Mouse (Mus musculus) heart, embryonic 10.5 days (tissue): ENCODE data around the gene Zfp654. TPM values are rescaled to one million over a fixed set of nuclear protein-coding genes. Genes with fewer than 3 reads are reported as not detected.

Experiments used
- DNase-seq: peaks from one replicate; pipeline ENCODE4 v3.0.0-alpha.2; 2017; ENCODE audit warnings: low spot score
- H3K27ac ChIP-seq: fragments of 300-500 bp; sonication (generic); 2 replicates; pipeline ENCODE4 v1.5.1; 2016; ENCODE audit warnings: mild to moderate bottlenecking
- H3K27me3 ChIP-seq: fragments of 300-500 bp; sonication (generic); 2 replicates; pipeline ENCODE4 v1.6.1; 2016; ENCODE audit warnings: mild to moderate bottlenecking; ENCODE audit not compliant: poor library complexity, insufficient read depth, severe bottlenecking
- H3K36me3 ChIP-seq: fragments of 300-500 bp; sonication (generic); 2 replicates; pipeline ENCODE4 v1.6.1; 2016; ENCODE audit warnings: mild to moderate bottlenecking, moderate library complexity
- H3K4me1 ChIP-seq: fragments of 300-500 bp; sonication (generic); 2 replicates; pipeline ENCODE4 v1.6.1; 2016; ENCODE audit warnings: mild to moderate bottlenecking
- H3K4me3 ChIP-seq: fragments of 300-500 bp; sonication (generic); 2 replicates; pipeline ENCODE4 v1.5.1; 2016; ENCODE audit warnings: mild to moderate bottlenecking, moderate library complexity
- H3K9me3 ChIP-seq: fragments of 300-500 bp; sonication (generic); 2 replicates; pipeline ENCODE4 v1.6.1; 2016; ENCODE audit warnings: mild to moderate bottlenecking, moderate library complexity
- WGBS: fragments of 180-500 bp; shearing (Covaris S2); methylation state at CpG from one replicate; pipeline ENCODE4 v1.1.7; 2016; 5-methylcytosine and 5-hydroxymethylcytosine counted together
- polyA plus RNA-seq: library from polyadenylated mRNA; unstranded; fragments of >200 nt; fragmentation: Nextera tagmentation; extraction: Ambion mirVana; gene quantifications from 2 replicates; pipeline ENCODE4 v1.2.1, GENCODE M21; 2016

Zfp654 gene
- polyA plus RNA-seq, 1 experiment from 2014 or later: 7.0 TPM

DNA sequence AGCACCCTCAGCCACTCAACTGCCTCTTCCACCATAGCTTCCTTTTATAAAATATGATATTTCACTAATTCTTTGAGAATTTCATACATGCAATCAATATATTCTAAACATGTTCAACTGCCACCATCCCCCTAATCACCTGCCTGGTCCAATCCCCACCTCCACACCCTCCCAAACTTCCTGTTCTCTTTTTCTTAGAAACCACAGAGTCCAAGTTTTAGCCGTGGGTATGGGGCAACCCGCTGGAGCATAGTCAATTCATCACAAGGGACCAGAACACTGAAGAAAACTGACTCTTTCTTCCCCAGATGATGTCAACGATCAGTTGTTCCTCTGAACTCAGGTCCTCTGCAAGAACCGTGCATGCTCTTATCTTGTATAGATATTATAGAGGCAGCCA lies 106.4 kb downstream of the Zfp654 start:
- Histone ChIP-seq H3K9me3 (no peaks in the 10 kb centered on the region), H3K27me3 (no peaks in the 10 kb centered on the region)
- 76% methylated on average over 4 of the region's 4 CpGs for WGBS

GRCm38 (mm10) chr16:64737289-64737688 lies 114.2 kb downstream of the Zfp654 start:
- 80% methylated on average over 5 of the region's 5 CpGs for WGBS
- no peak overlapping the region for H3K27ac ChIP-seq

More for the DNA sequence above, 106.4 kb downstream of the Zfp654 start:
- no peak overlapping the region for H3K27ac ChIP-seq
- H3K4me1 ChIP-seq: no peaks in the 10 kb centered on the region
- no peaks in the 10 kb centered on the region for H3K36me3 ChIP-seq
- H3K4me3 ChIP-seq: no peak overlapping the region
- DNase-seq: no peak

More at GRCm38 (mm10) chr16:64737289-64737688, 114.2 kb downstream of the Zfp654 start:
- H3K9me3 ChIP-seq: no peaks in the 10 kb centered on the region
- no peaks in the 10 kb centered on the region for H3K27me3 ChIP-seq
- H3K4me1 ChIP-seq: no peaks in the 10 kb centered on the region
- DNase-seq: no peak
- H3K36me3 ChIP-seq: no peaks in the 10 kb centered on the region
- H3K4me3 ChIP-seq: no peak overlapping the region

Other genes with a start within 250 kb of the Zfp654 start
- not detected in 2 replicates for gene Csnka2ip, start 249.2 kb downstream of the Zfp654 start, polyA plus RNA-seq
- gene 4930453N24Rik, start 80.5 kb downstream of the Zfp654 start, polyA plus RNA-seq: 18.3 and 18.9 TPM in 2 replicates
- gene Cggbp1, start 344 bp upstream of the Zfp654 start, polyA plus RNA-seq: 63.7 and 67.6 TPM in 2 replicates